Mouse (Mus musculus) liver, embryonic 14.5 days (tissue): ENCODE measurements around the gene Lrfn2. TPM values are rescaled to one million over a fixed set of nuclear protein-coding genes. Genes with fewer than 3 reads are reported as not detected.

Experiments used
- ATAC-seq: fragments of 200-750 bp; cut with Nextera tagmentation; 2 replicates; pipeline ENCODE4 v1.8.0; 2017; ENCODE audit warnings: moderate number of reproducible peaks, mild to moderate bottlenecking, moderate library complexity; ENCODE audit not compliant: insufficient read depth
- DNase-seq, 3 experiments: peaks; one replicate each; pipeline ENCODE4 v3.0.0-alpha.2; 2012 to 2013; ENCODE audit warnings: low read depth in 3 of 3, low spot score in 3 of 3
- H3K27ac ChIP-seq: fragments of 300-500 bp; sonication (generic); 2 replicates; pipeline ENCODE4 v1.5.1; 2014; ENCODE audit warnings: moderate library complexity, mild to moderate bottlenecking, control low read depth, inconsistent platforms
- H3K27me3 ChIP-seq: fragments of 300-500 bp; sonication (generic); 2 replicates; pipeline ENCODE4 v1.6.1; 2014; ENCODE audit warnings: mild to moderate bottlenecking, low read length, moderate library complexity; ENCODE audit not compliant: control insufficient read depth, insufficient read depth
- H3K36me3 ChIP-seq: fragments of 300-500 bp; sonication (generic); replicated peaks from 2 replicates; pipeline ENCODE4 v1.6.1; 2014; ENCODE audit warnings: low read depth; ENCODE audit not compliant: control insufficient read depth, insufficient read depth
- H3K4me1 ChIP-seq, 2 experiments: fragments of 200-500 bp in 1 of 2; fragments of 300-500 bp in 1 of 2; sonication (generic) in 1 of 2; replicated peaks; 2 replicates each; pipeline ENCODE4 v1.6.1; 2012 to 2014; ENCODE audit warnings: antibody characterized with exemption in 1 of 2, inconsistent platforms in 1 of 2, low read length in 1 of 2; ENCODE audit not compliant: control insufficient read depth in 2 of 2, insufficient read depth in 2 of 2
- H3K4me2 ChIP-seq: fragments of 300-500 bp; sonication (generic); 2 replicates; pipeline ENCODE4 v1.6.1; 2014; ENCODE audit warnings: low read depth, mild to moderate bottlenecking, control low read depth, moderate library complexity
- H3K4me3 ChIP-seq, 2 experiments: fragments of 200-500 bp in 1 of 2; fragments of 300-500 bp in 1 of 2; sonication (generic) in 1 of 2; 2 replicates each; pipeline ENCODE4 v1.5.1; 2012 to 2014; ENCODE audit warnings: low read depth in 2 of 2, low read length in 2 of 2, mild to moderate bottlenecking in 2 of 2, control low read depth in 1 of 2, inconsistent platforms in 1 of 2, moderate library complexity in 1 of 2; ENCODE audit not compliant: insufficient read depth in 1 of 2
- H3K9ac ChIP-seq: fragments of 300-500 bp; sonication (generic); replicated peaks from 2 replicates; pipeline ENCODE4 v1.6.1; 2014; ENCODE audit warnings: mild to moderate bottlenecking, control low read depth, moderate library complexity
- H3K9me3 ChIP-seq: fragments of 300-500 bp; sonication (generic); 2 replicates; pipeline ENCODE4 v1.6.1; 2016; ENCODE audit warnings: low read length, mixed read lengths; ENCODE audit not compliant: control insufficient read depth
- CTCF ChIP-seq: IDR thresholded peaks from 2 replicates; pipeline ENCODE4 v1.5.1; 2016; ENCODE audit warnings: antibody characterized with exemption, low read depth, control low read depth
- EP300 ChIP-seq: IDR thresholded peaks from 2 replicates; pipeline ENCODE4 v1.6.1; 2016; ENCODE audit warnings: antibody characterized with exemption, low read depth
- WGBS: fragments of 180-500 bp; shearing (Covaris S2); extraction: QIAGEN DNeasy Blood & Tissue Kit; methylation state at CpG from one replicate; pipeline ENCODE4 v1.1.7; 2014; ENCODE audit not compliant: insufficient replicate concordance; 5-methylcytosine and 5-hydroxymethylcytosine counted together
- polyA plus RNA-seq, 2 experiments: library from polyadenylated mRNA; depleted of rRNA in 1 of 2; stranded (reverse) in 1 of 2; unstranded in 1 of 2; fragments of >200 nt; fragmentation: Nextera tagmentation in 1 of 2; extraction: Ambion mirVana in 1 of 2; gene quantifications; 2 replicates each; pipeline versions ENCODE4 v1.2.1 to v1.2.3; 2012 to 2014

Lrfn2 gene
- polyA plus RNA-seq, 2 experiments: 0.02 TPM; not detected in 1

DNA sequence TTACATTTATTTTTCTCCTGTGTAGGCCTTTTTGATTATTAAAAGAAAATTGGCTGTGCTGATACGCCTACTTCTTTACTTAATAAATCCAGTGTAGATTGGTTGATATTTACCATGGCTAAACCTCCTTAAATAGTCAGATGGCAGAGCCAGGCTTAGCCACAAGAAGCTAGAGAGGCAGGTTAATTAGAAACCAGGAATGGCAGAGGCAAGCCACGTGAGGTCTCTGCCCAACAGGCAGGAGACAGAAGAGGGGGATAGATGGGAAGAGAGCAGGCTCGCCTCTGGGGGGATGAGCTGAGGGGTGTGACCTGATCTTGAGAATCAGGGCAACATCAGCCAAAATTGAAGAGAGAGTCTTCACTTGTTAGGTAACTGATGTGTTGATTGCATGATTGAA lies 30.5 kb downstream of the Lrfn2 start:
- WGBS: 39% methylated on average over 3 of the region's 3 CpGs
- no peaks in the 10 kb centered on the region for H3K9me3 ChIP-seq
- no peaks in the 10 kb centered on the region for H3K27me3 ChIP-seq
- DNase-seq: no peak
- TF ChIP-seq CTCF (no peak), EP300 (no peak)
- peaks cover 0 to 3% of the 10 kb centered on the region in 2 experiments; a peak in 1 of 4 replicates for H3K4me1 ChIP-seq
- no peak overlapping the region for H3K9ac ChIP-seq
- no peaks in the 10 kb centered on the region for H3K36me3 ChIP-seq
- ATAC-seq: no peak
- no peak overlapping the region for H3K27ac ChIP-seq
- H3K4me2 ChIP-seq: no peak overlapping the region
- H3K4me3 ChIP-seq: no peak overlapping the region

DNA sequence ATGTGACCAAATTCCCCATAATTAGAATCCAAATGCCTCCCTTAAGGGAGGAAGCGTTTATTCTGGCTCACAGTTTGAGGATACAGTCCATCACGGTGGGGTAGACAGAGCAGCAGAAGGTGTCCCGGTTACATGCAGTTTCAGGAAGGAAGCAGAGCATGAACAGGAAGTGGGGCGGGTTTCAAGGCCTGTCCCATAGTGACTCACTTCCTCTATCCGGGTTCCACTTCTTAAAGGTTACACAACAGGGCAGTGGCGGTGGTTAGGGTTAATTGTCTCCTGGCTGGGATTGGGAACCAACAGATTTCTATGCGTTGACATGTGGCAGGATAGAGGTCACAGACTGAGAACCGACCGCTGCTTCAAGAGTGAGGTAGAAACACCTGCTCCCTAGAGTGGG lies 31.6 kb downstream of the Lrfn2 start:
- 36% methylated on average over 9 of the region's 9 CpGs for WGBS
- TF ChIP-seq EP300 (no peak), CTCF (no peak)
- ATAC-seq: no peak
- Histone ChIP-seq H3K27ac (no peak overlapping the region), H3K4me3 (no peak overlapping the region), H3K9me3 (no peaks in the 10 kb centered on the region), H3K36me3 (no peaks in the 10 kb centered on the region), H3K9ac (no peak overlapping the region), H3K4me2 (no peak overlapping the region), H3K27me3 (no peaks in the 10 kb centered on the region), H3K4me1 (peaks cover 0 to 3% of the 10 kb centered on the region in 2 experiments; a peak in 1 of 4 replicates)
- DNase-seq: no peak

DNA sequence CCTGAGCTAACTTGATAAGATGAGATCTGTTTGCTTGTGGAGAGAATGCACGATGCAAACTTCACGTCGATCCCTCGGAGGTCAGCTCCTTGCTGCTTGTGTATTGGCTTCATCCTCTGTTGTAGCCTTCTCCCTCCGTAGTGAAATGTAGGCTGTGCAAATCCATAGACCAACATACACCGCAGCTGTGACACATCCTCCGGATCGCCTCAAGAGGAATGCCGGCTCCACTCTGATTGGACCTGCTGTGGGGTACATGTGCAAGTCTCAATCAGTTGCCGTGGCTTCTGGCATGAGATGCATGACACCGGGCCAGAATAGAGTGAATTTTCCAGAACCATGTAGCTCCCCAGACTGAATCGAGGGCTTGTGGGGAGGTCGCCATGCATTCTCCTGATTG lies 36.1 kb downstream of the Lrfn2 start:
- 75% methylated on average over 13 of the region's 13 CpGs for WGBS
- DNase-seq: no peak
- TF ChIP-seq EP300 (no peak), CTCF (no peak)

DNA sequence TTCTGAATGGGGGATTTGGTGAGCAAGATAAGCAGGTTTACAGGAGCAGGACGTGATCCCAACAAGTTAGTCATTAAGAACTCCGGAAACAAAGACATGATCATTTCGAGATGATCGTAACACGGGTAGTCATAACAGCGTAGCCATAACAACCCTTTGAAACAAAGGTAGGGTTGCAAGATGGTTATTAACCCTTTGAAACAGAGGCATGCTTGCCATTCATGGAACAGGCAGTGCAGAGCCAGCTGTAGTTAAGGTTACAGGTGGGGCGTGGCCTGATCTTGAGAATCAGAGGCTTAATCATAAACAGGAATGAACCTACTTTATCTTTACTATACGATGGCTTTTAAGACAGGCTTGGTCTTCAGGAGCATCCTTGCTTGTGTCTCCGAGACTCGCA lies 39.1 kb downstream of the Lrfn2 start:
- TF ChIP-seq EP300: no peak
- TF ChIP-seq CTCF: no peak
- Histone ChIP-seq H3K4me1 (no peaks in the 10 kb centered on the region), H3K27ac (no peak overlapping the region), H3K27me3 (no peaks in the 10 kb centered on the region), H3K9ac (no peak overlapping the region), H3K9me3 (no peaks in the 10 kb centered on the region), H3K4me3 (no peak overlapping the region), H3K4me2 (no peak overlapping the region), H3K36me3 (no peaks in the 10 kb centered on the region)
- 56% methylated on average over 10 of the region's 10 CpGs for WGBS
- DNase-seq (no peak), ATAC-seq (no peak)

More for the DNA sequence above, 36.1 kb downstream of the Lrfn2 start:
- Histone ChIP-seq H3K4me1 (no peaks in the 10 kb centered on the region), H3K27ac (no peak overlapping the region), H3K4me3 (no peak overlapping the region), H3K4me2 (no peak overlapping the region), H3K27me3 (no peaks in the 10 kb centered on the region), H3K36me3 (no peaks in the 10 kb centered on the region), H3K9me3 (no peaks in the 10 kb centered on the region), H3K9ac (no peak overlapping the region)
- no peak for ATAC-seq

DNA sequence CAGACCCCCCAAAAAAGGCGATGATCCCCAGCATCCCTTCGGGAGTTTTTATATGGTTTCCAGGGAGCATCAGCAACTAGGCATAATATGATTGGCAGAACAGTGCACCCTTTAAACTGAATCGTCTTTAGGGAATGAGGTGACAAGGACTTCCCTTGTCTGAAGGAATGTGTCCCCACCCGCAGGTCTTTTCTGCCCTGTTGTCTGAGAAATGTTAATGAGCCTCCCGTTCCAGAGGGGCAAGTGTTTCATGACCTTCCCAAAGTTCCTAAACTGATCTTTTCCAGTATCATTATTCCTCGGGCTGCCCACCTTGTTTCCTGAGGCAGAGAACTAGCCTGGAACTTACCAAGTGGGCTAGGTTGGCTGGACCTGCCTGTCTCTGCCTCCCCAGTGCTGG lies 40.7 kb downstream of the Lrfn2 start:
- DNase-seq: no peak
- TF ChIP-seq CTCF: no peak
- TF ChIP-seq EP300: no peak

DNA sequence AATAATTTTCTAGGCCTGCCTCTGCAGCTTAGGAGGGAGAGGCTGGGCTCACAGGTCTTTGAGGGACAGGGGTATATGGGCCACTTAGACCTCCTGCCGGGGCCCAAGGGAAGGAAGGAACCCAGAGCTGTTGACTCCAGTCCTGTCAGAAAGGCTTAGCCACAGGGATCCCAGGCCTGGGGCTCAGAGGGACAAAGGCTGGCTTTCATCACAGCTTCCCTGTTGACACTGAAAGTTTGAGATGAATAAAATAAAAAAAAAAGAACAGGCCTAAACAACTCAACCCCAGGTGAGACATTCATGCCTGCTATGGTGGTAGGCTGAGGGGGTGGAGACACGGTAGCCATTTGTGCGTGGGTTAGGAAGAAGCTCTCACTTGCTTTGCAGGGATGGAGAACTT lies 41.2 kb downstream of the Lrfn2 start:
- Histone ChIP-seq H3K27ac (no peak overlapping the region), H3K9me3 (no peaks in the 10 kb centered on the region), H3K36me3 (no peaks in the 10 kb centered on the region), H3K4me1 (no peaks in the 10 kb centered on the region), H3K4me3 (no peak overlapping the region), H3K4me2 (no peak overlapping the region), H3K27me3 (no peaks in the 10 kb centered on the region), H3K9ac (no peak overlapping the region)
- ATAC-seq (no peak), DNase-seq (no peak)
- WGBS: 51% methylated on average over 3 of the region's 3 CpGs
- TF ChIP-seq EP300 (no peak), CTCF (no peak)

More for the DNA sequence above, 40.7 kb downstream of the Lrfn2 start:
- H3K36me3 ChIP-seq: no peaks in the 10 kb centered on the region
- H3K9me3 ChIP-seq: no peaks in the 10 kb centered on the region
- no peaks in the 10 kb centered on the region for H3K4me1 ChIP-seq
- no peak overlapping the region for H3K4me2 ChIP-seq
- no peaks in the 10 kb centered on the region for H3K27me3 ChIP-seq
- no peak overlapping the region for H3K9ac ChIP-seq
- WGBS: 50% methylated on average over 6 of the region's 6 CpGs
- no peak for ATAC-seq
- no peak overlapping the region for H3K4me3 ChIP-seq
- H3K27ac ChIP-seq: no peak overlapping the region
